Mouse (Mus musculus) myocyte (in vitro differentiated cells): ENCODE results near the gene Tmco4. TPM values are rescaled to one million over a fixed set of nuclear protein-coding genes. Genes with fewer than 3 reads are reported as not detected.

Source experiments
- H3K27me3 ChIP-seq: one replicate; pipeline ENCODE4 v1.6.1; 2011; ENCODE audit not compliant: control insufficient read depth, insufficient read depth, insufficient read length
- H3K36me3 ChIP-seq: one replicate; pipeline ENCODE4 v1.6.1; 2011; ENCODE audit not compliant: control insufficient read depth, insufficient read depth
- H3K4me2 ChIP-seq: one replicate; pipeline ENCODE4 v1.6.1; 2011; ENCODE audit warnings: low read depth, control low read depth
- H3K4me3 ChIP-seq: one replicate; pipeline ENCODE4 v1.5.1; 2011; ENCODE audit warnings: mild to moderate bottlenecking, control low read depth, moderate library complexity
- H3K79me2 ChIP-seq: one replicate; pipeline ENCODE4 v1.6.1; 2011; ENCODE audit not compliant: control insufficient read depth, insufficient read depth
- H3ac ChIP-seq: one replicate; pipeline ENCODE4 v1.6.1; 2011; ENCODE audit not compliant: control insufficient read depth, insufficient read length
- CEBPB ChIP-seq: IDR thresholded peaks from 2 replicates; pipeline ENCODE4 v1.6.1; 2011; ENCODE audit warnings: mild to moderate bottlenecking, moderate library complexity; ENCODE audit not compliant: poor library complexity, insufficient read depth, severe bottlenecking
- E2F4 ChIP-seq: IDR thresholded peaks from one replicate; pipeline ENCODE4 v1.6.1; 2011; ENCODE audit warnings: mild to moderate bottlenecking, control low read depth, moderate library complexity; ENCODE audit not compliant: insufficient read depth
- MAX ChIP-seq: IDR thresholded peaks from one replicate; pipeline ENCODE4 v1.6.1; 2011; ENCODE audit warnings: low read depth, mild to moderate bottlenecking, control low read depth
- MYOD1 ChIP-seq, 3 experiments: IDR thresholded peaks; one replicate each; pipeline ENCODE4 v1.6.1; 2011; ENCODE audit warnings: control low read depth in 2 of 3, low read depth in 2 of 3, mild to moderate bottlenecking in 2 of 3, moderate library complexity in 1 of 3; ENCODE audit not compliant: insufficient read length in 2 of 3, control insufficient read depth in 1 of 3
- MYOG ChIP-seq, 3 experiments: IDR thresholded peaks; one replicate each; pipeline ENCODE4 v1.6.1; 2011; ENCODE audit warnings: control low read depth in 2 of 3, low read depth in 2 of 3, mild to moderate bottlenecking in 2 of 3; ENCODE audit not compliant: insufficient read length in 2 of 3, control insufficient read depth in 1 of 3, insufficient read depth in 1 of 3
- POLR2A ChIP-seq: IDR thresholded peaks from one replicate; pipeline ENCODE4 v1.6.1; 2011; ENCODE audit warnings: low read depth, mild to moderate bottlenecking, control low read depth, moderate library complexity; ENCODE audit not compliant: insufficient read length
- POLR2AphosphoS2 ChIP-seq: IDR thresholded peaks from one replicate; pipeline ENCODE4 v1.6.1; 2011; ENCODE audit warnings: low read depth, control low read depth; ENCODE audit not compliant: insufficient read length
- REST ChIP-seq: IDR thresholded peaks from one replicate; pipeline ENCODE4 v1.6.1; 2011; ENCODE audit warnings: mild to moderate bottlenecking, control low read depth, moderate library complexity; ENCODE audit not compliant: insufficient read depth, insufficient read length
- SRF ChIP-seq: IDR thresholded peaks from one replicate; pipeline ENCODE4 v1.6.1; 2011; ENCODE audit warnings: low read depth; ENCODE audit not compliant: control insufficient read depth, insufficient read length
- TCF12 ChIP-seq: IDR thresholded peaks from one replicate; pipeline ENCODE4 v1.6.1; 2011; ENCODE audit warnings: mild to moderate bottlenecking, control low read depth; ENCODE audit not compliant: poor library complexity, insufficient read depth, severe bottlenecking
- TCF3 ChIP-seq: IDR thresholded peaks from one replicate; pipeline ENCODE4 v1.6.1; 2011; ENCODE audit warnings: low read depth, control low read depth; ENCODE audit not compliant: insufficient read length
- USF1 ChIP-seq: IDR thresholded peaks from one replicate; pipeline ENCODE4 v1.6.1; 2011; ENCODE audit warnings: low read depth, mild to moderate bottlenecking, control low read depth, moderate library complexity
- polyA plus RNA-seq: library from polyadenylated mRNA; unstranded; fragments of >200 nt; fragmentation: generic; extraction: Trizol; gene quantifications from one replicate; pipeline ENCODE4 v1.2.1, GENCODE M21; 2012; ENCODE audit warnings: missing spikeins

Tmco4 gene
- polyA plus RNA-seq, 1 experiment: 3.8 TPM

- Histone ChIP-seq H3K36me3 (no peaks in the 10 kb centered on the region), H3K79me2 (no peaks in the 10 kb centered on the region), H3K4me3 (no peak overlapping the region), H3ac (no peak overlapping the region), H3K27me3 (no peaks in the 10 kb centered on the region), H3K4me2 (no peak overlapping the region)
- TF ChIP-seq MYOD1 (IDR thresholded peaks at IDR 0.05; ENCODE audit: control insufficient read depth in 1 of 3, insufficient read length in 2 of 3, low read depth in 2 of 3) (no peak), POLR2AphosphoS2 (no peak), E2F4 (no peak), TCF12 (no peak), MYOG (IDR thresholded peaks at IDR 0.05; ENCODE audit: control insufficient read depth in 1 of 3, insufficient read depth in 1 of 3, insufficient read length in 2 of 3, low read depth in 2 of 3) (no peak), MAX (no peak), POLR2A (no peak), TCF3 (no peak), CEBPB (no peak), SRF (no peak), USF1 (no peak), REST (no peak)
Measured at GRCm38 (mm10) chr4:138980021-138980420, 7.3 kb downstream of the Tmco4 start.

GRCm38 (mm10) chr4:138980771-138981420, 8.2 kb downstream of the Tmco4 start:
- Histone ChIP-seq H3K36me3 (no peaks in the 10 kb centered on the region), H3ac (no peak overlapping the region), H3K4me2 (no peak overlapping the region), H3K79me2 (no peaks in the 10 kb centered on the region), H3K4me3 (no peak overlapping the region), H3K27me3 (no peaks in the 10 kb centered on the region)
- TF ChIP-seq POLR2A: no peak
- no peak for TF ChIP-seq CEBPB
- no peak for TF ChIP-seq MYOD1 (IDR thresholded peaks at IDR 0.05; ENCODE audit: control insufficient read depth in 1 of 3, insufficient read length in 2 of 3, low read depth in 2 of 3)
- no peak for TF ChIP-seq REST
- TF ChIP-seq SRF: no peak
- TF ChIP-seq E2F4: no peak
- TF ChIP-seq POLR2AphosphoS2: no peak
- no peak for TF ChIP-seq TCF3

- Histone ChIP-seq H3K79me2 (no peaks in the 10 kb centered on the region), H3ac (no peak overlapping the region), H3K36me3 (no peaks in the 10 kb centered on the region), H3K27me3 (no peaks in the 10 kb centered on the region), H3K4me3 (no peak overlapping the region), H3K4me2 (no peak overlapping the region)
- TF ChIP-seq CEBPB (no peak), E2F4 (no peak), USF1 (no peak), TCF3 (no peak), POLR2A (no peak)
Measured at GRCm38 (mm10) chr4:138983422-138983821, 10.7 kb downstream of the Tmco4 start.

- Histone ChIP-seq H3K36me3 (no peaks in the 10 kb centered on the region), H3K4me2 (no peak overlapping the region), H3K4me3 (no peak overlapping the region), H3ac (no peak overlapping the region), H3K27me3 (no peaks in the 10 kb centered on the region), H3K79me2 (no peaks in the 10 kb centered on the region)
- no peak for TF ChIP-seq MYOG (IDR thresholded peaks at IDR 0.05; ENCODE audit: control insufficient read depth in 1 of 3, insufficient read depth in 1 of 3, insufficient read length in 2 of 3, low read depth in 2 of 3)
- no peak for TF ChIP-seq POLR2A
- TF ChIP-seq CEBPB: no peak
- no peak for TF ChIP-seq MYOD1 (IDR thresholded peaks at IDR 0.05; ENCODE audit: control insufficient read depth in 1 of 3, insufficient read length in 2 of 3, low read depth in 2 of 3)
- TF ChIP-seq TCF12: no peak
- no peak for TF ChIP-seq MAX
- no peak for TF ChIP-seq REST
- no peak for TF ChIP-seq E2F4
- no peak for TF ChIP-seq SRF
- TF ChIP-seq POLR2AphosphoS2: no peak
- no peak for TF ChIP-seq TCF3
- no peak for TF ChIP-seq USF1
Measured at GRCm38 (mm10) chr4:138984744-138985143, 12.1 kb downstream of the Tmco4 start.

GRCm38 (mm10) chr4:138986280-138986679, 13.6 kb downstream of the Tmco4 start:
- H3K4me2 ChIP-seq: no peak overlapping the region
- no peaks in the 10 kb centered on the region for H3K79me2 ChIP-seq
- H3K27me3 ChIP-seq: no peaks in the 10 kb centered on the region
- H3K4me3 ChIP-seq: no peak overlapping the region
- TF ChIP-seq POLR2A: no peak
- no peak for TF ChIP-seq E2F4
- no peak for TF ChIP-seq SRF
- no peak for TF ChIP-seq POLR2AphosphoS2
- TF ChIP-seq MAX: no peak
- no peak for TF ChIP-seq MYOG (IDR thresholded peaks at IDR 0.05; ENCODE audit: control insufficient read depth in 1 of 3, insufficient read depth in 1 of 3, insufficient read length in 2 of 3, low read depth in 2 of 3)
- TF ChIP-seq TCF3: no peak
- TF ChIP-seq TCF12: no peak
- no peak for TF ChIP-seq REST
- TF ChIP-seq USF1: no peak
- no peak for TF ChIP-seq MYOD1 (IDR thresholded peaks at IDR 0.05; ENCODE audit: control insufficient read depth in 1 of 3, insufficient read length in 2 of 3, low read depth in 2 of 3)
- no peaks in the 10 kb centered on the region for H3K36me3 ChIP-seq
- no peak overlapping the region for H3ac ChIP-seq
